Comparison of ENCODE assay signal across 9 mouse cellular contexts in genomic region chr4:147927705-147928104, GRCm38 (mm10). TPM values are rescaled to one million over a fixed set of nuclear protein-coding genes. Genes with fewer than 3 reads are reported as not detected.
DNase-seq lines count a peak whose midpoint lies in the region; ATAC-seq lines count a peak whose summit lies in the region.
"Had no signal": no experiment of that assay in that cellular context is flagged by ENCODE, and none has a peak within 500 bp of the region (broad histone marks: within the 10 kb centered on the region; RNA-seq: fewer than 3 reads in every experiment).

No protein-coding gene starts in this region.

- peaks cover 14% of the 10 kb centered on the region for H3K4me1 ChIP-seq in embryonic facial prominence, embryonic 10.5 days
- no peaks in the 10 kb centered on the region for H3K4me1 ChIP-seq in lung, embryonic 16.5 days (replicated peaks; ENCODE audit: control insufficient read depth, insufficient read depth, low read length)
- H3K4me1 ChIP-seq: hindbrain, embryonic 15.5 days had no signal

- 31% methylated on average over 8 of the region's 8 CpGs for WGBS in embryonic facial prominence, embryonic 10.5 days
- 30% methylated on average over 8 of the region's 8 CpGs for WGBS in lung, embryonic 16.5 days

- H3K27me3 ChIP-seq in embryonic facial prominence, embryonic 10.5 days (replicated peaks; ENCODE audit: low read depth, poor library complexity, severe bottlenecking) = no peaks in the 10 kb centered on the region
- no peaks in the 10 kb centered on the region for H3K27me3 ChIP-seq in lung, embryonic 16.5 days (ENCODE audit: control insufficient read depth, insufficient read depth, low read depth, low read length)
- H3K27me3 ChIP-seq: hindbrain, embryonic 15.5 days had no signal

- H3K4me2 ChIP-seq in lung, embryonic 16.5 days (ENCODE audit: low read depth, low read length) = no peak overlapping the region
- H3K4me2 ChIP-seq: hindbrain, embryonic 15.5 days had no signal

- H3K27ac ChIP-seq in embryonic facial prominence, embryonic 10.5 days (replicated peaks) = no peak overlapping the region; the same call in 1 of the 2 replicates
- no peak overlapping the region for H3K27ac ChIP-seq in lung, embryonic 16.5 days (ENCODE audit: low read length)
- H3K27ac ChIP-seq: hindbrain, embryonic 15.5 days had no signal

- peak; percentile 73 for DNase-seq in adrenal gland, postnatal 14 days
- DNase-seq in embryonic facial prominence, embryonic 10.5 days (ENCODE audit: low spot score) = peak; percentile 40
- DNase-seq in kidney, adult 18-20 months = peak; percentile 33
- DNase-seq in right cerebral cortex, postnatal 14 days = no peak
- DNase-seq in cerebellum, postnatal 10 days = no peak
- no peak for DNase-seq in urinary bladder, postnatal 4 days (ENCODE audit: low spot score in 2 of 2)

- H3K9ac ChIP-seq in lung, embryonic 16.5 days (ENCODE audit: low read length) = no peak overlapping the region
- H3K9ac ChIP-seq: hindbrain, embryonic 15.5 days had no signal

- H3K4me3 ChIP-seq in embryonic facial prominence, embryonic 10.5 days = 0 out of 2 replicates have a peak overlapping the region, but pooled peaks have one; percentile 18
- no peak overlapping the region for H3K4me3 ChIP-seq in lung, embryonic 16.5 days (ENCODE audit: low read length)
- H3K4me3 ChIP-seq: hindbrain, embryonic 15.5 days had no signal

- peak; percentile 64; the same call in 1 of the 2 replicates for ATAC-seq in lung, embryonic 16.5 days (ENCODE audit: low read depth)

- H3K36me3 ChIP-seq in embryonic facial prominence, embryonic 10.5 days (replicated peaks) = peaks cover 65% of the 10 kb centered on the region
- no peaks in the 10 kb centered on the region; the same call in 1 of the 2 replicates for H3K36me3 ChIP-seq in lung, embryonic 16.5 days (ENCODE audit: control insufficient read depth, insufficient read depth, low read length)
- H3K36me3 ChIP-seq: hindbrain, embryonic 15.5 days had no signal

- H3K9me3 ChIP-seq in embryonic facial prominence, embryonic 10.5 days = no peaks in the 10 kb centered on the region
- H3K9me3 ChIP-seq in lung, embryonic 16.5 days (ENCODE audit: control insufficient read depth, low read length) = no peaks in the 10 kb centered on the region
- H3K9me3 ChIP-seq: hindbrain, embryonic 15.5 days had no signal

RNA-seq across cellular contexts. Expression of gene Plod1, which starts 8.9 kb away (rescaled TPM):
- 43.7 and 44.2 TPM in 2 replicates for total RNA-seq in adrenal gland, postnatal 14 days (2021)
- polyA plus RNA-seq in embryonic facial prominence, embryonic 10.5 days (2016; fragmentation: Nextera tagmentation; extraction: Ambion mirVana) = 30.9 and 31.0 TPM in 2 replicates
- 50.8 and 51.4 TPM in 2 replicates for polyA plus RNA-seq in lung, embryonic 16.5 days (2015; fragmentation: Nextera tagmentation; extraction: Ambion mirVana)

RNA-seq across cellular contexts. Expression of gene 2510039O18Rik, which starts 13.0 kb away (rescaled TPM):
- total RNA-seq in adrenal gland, postnatal 14 days (2021) = 43.4 and 44.0 TPM in 2 replicates
- polyA plus RNA-seq in embryonic facial prominence, embryonic 10.5 days (2016; fragmentation: Nextera tagmentation; extraction: Ambion mirVana) = 10.6 and 12.2 TPM in 2 replicates
- 9.2 and 11.7 TPM in 2 replicates for polyA plus RNA-seq in lung, embryonic 16.5 days (2015; fragmentation: Nextera tagmentation; extraction: Ambion mirVana)

RNA-seq across cellular contexts. Expression of gene Mfn2, which starts 23.2 kb away (rescaled TPM):
- total RNA-seq in adrenal gland, postnatal 14 days (2021) = 191 and 207 TPM in 2 replicates
- polyA plus RNA-seq in embryonic facial prominence, embryonic 10.5 days (2016; fragmentation: Nextera tagmentation; extraction: Ambion mirVana) = 38.2 and 38.6 TPM in 2 replicates
- polyA plus RNA-seq in lung, embryonic 16.5 days (2015; fragmentation: Nextera tagmentation; extraction: Ambion mirVana) = 34.6 and 36.6 TPM in 2 replicates

RNA-seq across cellular contexts. Expression of gene Nppb, which starts 57.9 kb away (rescaled TPM):
- not detected in 2 replicates for total RNA-seq in adrenal gland, postnatal 14 days (2021)
- 0.20 TPM in 1 of 2 replicates, not detected in the other for polyA plus RNA-seq in embryonic facial prominence, embryonic 10.5 days (2016; fragmentation: Nextera tagmentation; extraction: Ambion mirVana)
- 2.9 and 4.2 TPM in 2 replicates for polyA plus RNA-seq in lung, embryonic 16.5 days (2015; fragmentation: Nextera tagmentation; extraction: Ambion mirVana)
- polyA plus RNA-seq: brain, embryonic 14.5 days had no signal

RNA-seq across cellular contexts. Expression of gene Fv1, which starts 58.9 kb away (rescaled TPM):
- total RNA-seq in adrenal gland, postnatal 14 days (2021) = 7.8 and 9.2 TPM in 2 replicates
- polyA plus RNA-seq in embryonic facial prominence, embryonic 10.5 days (2016; fragmentation: Nextera tagmentation; extraction: Ambion mirVana) = 14.8 and 15.5 TPM in 2 replicates
- polyA plus RNA-seq in lung, embryonic 16.5 days (2015; fragmentation: Nextera tagmentation; extraction: Ambion mirVana) = 7.3 and 9.5 TPM in 2 replicates

Comparison
In these comparisons a context has a peak if more than half of its experiments do, and no peak if none do; other contexts are left out.
1. DNase-seq: peak in adrenal gland, postnatal 14 days (single experiment), embryonic facial prominence, embryonic 10.5 days (single experiment) and kidney, adult 18-20 months (single experiment); none in right cerebral cortex, postnatal 14 days (single experiment), cerebellum, postnatal 10 days (0 of 2) and urinary bladder, postnatal 4 days (0 of 2).